Mouse (Mus musculus) kidney, embryonic 15.5 days (tissue): ENCODE measurements at regions not wholly inside any gene's neighbourhood (a gene's known extent, or its start where the extent isn't known, plus 50 kb on each side); places are given as distances from the start of the nearest gene placed in this dataset.
"Not testable (repeated sequence)": the region's sequence is repeated elsewhere in the genome, so short reads cannot be mapped to it uniquely, and the experiment has no call there.

Experiments used
- ATAC-seq: fragments of 200-750 bp; cut with Nextera tagmentation; replicated peaks from 2 replicates; pipeline ENCODE4 v1.8.0; 2017; ENCODE audit warnings: moderate TSS enrichment; ENCODE audit not compliant: low FRiP score
- H3K27ac ChIP-seq: fragments of 300-500 bp; sonication (generic); 2 replicates; pipeline ENCODE4 v1.5.1; 2015; ENCODE audit warnings: mild to moderate bottlenecking, inconsistent platforms
- H3K27me3 ChIP-seq: fragments of 300-500 bp; sonication (generic); 2 replicates; pipeline ENCODE4 v1.6.1; 2015; ENCODE audit warnings: inconsistent platforms
- H3K36me3 ChIP-seq: fragments of 300-500 bp; sonication (generic); 2 replicates; pipeline ENCODE4 v1.6.1; 2015; ENCODE audit warnings: inconsistent platforms
- H3K4me1 ChIP-seq: fragments of 300-500 bp; sonication (generic); 2 replicates; pipeline ENCODE4 v1.6.1; 2015; ENCODE audit warnings: inconsistent platforms
- H3K4me2 ChIP-seq: fragments of 300-500 bp; sonication (generic); 2 replicates; pipeline ENCODE4 v1.6.1; 2015; ENCODE audit warnings: moderate library complexity, mild to moderate bottlenecking, inconsistent platforms
- H3K4me3 ChIP-seq: fragments of 300-500 bp; sonication (generic); replicated peaks from 2 replicates; pipeline ENCODE4 v1.5.1; 2015; ENCODE audit warnings: mild to moderate bottlenecking, inconsistent platforms
- H3K9ac ChIP-seq: fragments of 300-500 bp; sonication (generic); 2 replicates; pipeline ENCODE4 v1.6.1; 2015; ENCODE audit warnings: mild to moderate bottlenecking, inconsistent platforms
- H3K9me3 ChIP-seq: fragments of 300-500 bp; sonication (generic); replicated peaks from 2 replicates; pipeline ENCODE4 v1.6.1; 2016; ENCODE audit warnings: inconsistent platforms
- WGBS: fragments of 180-500 bp; shearing (Covaris S2); methylation state at CpG from one replicate; pipeline ENCODE4 v1.1.7; 2015; ENCODE audit warnings: mixed read lengths; 5-methylcytosine and 5-hydroxymethylcytosine counted together

GRCm38 (mm10) chr6:140218789-140219188 is 177.5 kb upstream of the Plcz1 start:
- Histone ChIP-seq H3K4me3 (no peak overlapping the region), H3K27ac (no peak overlapping the region), H3K9me3 (no peaks in the 10 kb centered on the region), H3K4me2 (no peak overlapping the region), H3K4me1 (no peaks in the 10 kb centered on the region), H3K36me3 (no peaks in the 10 kb centered on the region), H3K27me3 (no peaks in the 10 kb centered on the region), H3K9ac (no peak overlapping the region)
- WGBS: 87% methylated on average over 10 of the region's 10 CpGs
- ATAC-seq: no peak

GRCm38 (mm10) chr6:140212403-140212802 is 171.1 kb upstream of the Plcz1 start:
- Histone ChIP-seq H3K27ac (no peak overlapping the region), H3K4me3 (no peak overlapping the region), H3K36me3 (no peaks in the 10 kb centered on the region), H3K9me3 (no peaks in the 10 kb centered on the region), H3K4me1 (no peaks in the 10 kb centered on the region), H3K27me3 (no peaks in the 10 kb centered on the region), H3K9ac (no peak overlapping the region), H3K4me2 (no peak overlapping the region)
- 70% methylated on average over 2 of the region's 2 CpGs for WGBS
- no peak for ATAC-seq

GRCm38 (mm10) chr6:140210141-140210540 is 168.9 kb upstream of the Plcz1 start:
- Histone ChIP-seq H3K36me3 (no peaks in the 10 kb centered on the region), H3K4me2 (no peak overlapping the region), H3K27ac (no peak overlapping the region), H3K27me3 (no peaks in the 10 kb centered on the region), H3K9me3 (no peaks in the 10 kb centered on the region), H3K9ac (no peak overlapping the region), H3K4me3 (no peak overlapping the region), H3K4me1 (no peaks in the 10 kb centered on the region)
- no peak for ATAC-seq
- 92% methylated on average over 6 of the region's 6 CpGs for WGBS

GRCm38 (mm10) chr6:140209083-140209482 is 167.8 kb upstream of the Plcz1 start:
- H3K9ac ChIP-seq: no peak overlapping the region
- ATAC-seq: no peak
- no peak overlapping the region for H3K27ac ChIP-seq
- no peak overlapping the region for H3K4me2 ChIP-seq
- WGBS: 76% methylated on average over 14 of the region's 14 CpGs
- no peaks in the 10 kb centered on the region for H3K36me3 ChIP-seq
- H3K9me3 ChIP-seq: no peaks in the 10 kb centered on the region
- H3K4me3 ChIP-seq: no peak overlapping the region
- no peaks in the 10 kb centered on the region for H3K4me1 ChIP-seq
- no peaks in the 10 kb centered on the region for H3K27me3 ChIP-seq

DNA sequence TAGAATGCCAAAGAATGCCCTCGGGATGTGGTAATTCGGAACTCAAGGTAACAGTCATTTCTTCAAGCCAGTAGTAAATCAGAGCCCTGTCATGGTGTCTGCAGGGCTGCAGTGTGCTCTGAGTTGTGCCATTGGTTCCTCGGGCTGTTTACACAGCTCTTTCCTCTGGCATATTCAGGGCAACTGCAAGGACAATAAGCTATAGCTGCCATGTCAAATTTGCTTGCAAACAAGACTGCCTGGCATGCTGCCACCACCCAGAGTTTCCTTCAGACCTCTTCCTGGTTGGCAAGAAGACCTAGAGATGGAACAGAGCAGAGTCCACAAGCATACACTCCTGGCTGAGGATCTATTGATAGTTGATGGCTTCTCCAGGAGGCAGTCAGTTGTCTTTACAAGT is 167.1 kb upstream of the Plcz1 start:
- Histone ChIP-seq H3K27ac (no peak overlapping the region), H3K9me3 (no peaks in the 10 kb centered on the region), H3K9ac (no peak overlapping the region), H3K4me2 (no peak overlapping the region), H3K4me1 (no peaks in the 10 kb centered on the region), H3K27me3 (no peaks in the 10 kb centered on the region), H3K36me3 (no peaks in the 10 kb centered on the region), H3K4me3 (no peak overlapping the region)
- no peak for ATAC-seq
- WGBS: 76% methylated on average over 3 of the region's 3 CpGs

GRCm38 (mm10) chr6:140206676-140207075 is 165.4 kb upstream of the Plcz1 start:
- H3K9me3 ChIP-seq, H3K4me3 ChIP-seq, H3K27ac ChIP-seq, H3K27me3 ChIP-seq, H3K36me3 ChIP-seq, H3K4me1 ChIP-seq, H3K4me2 ChIP-seq, ATAC-seq, H3K9ac ChIP-seq: not testable (repeated sequence)
- WGBS: 89% methylated on average over 11 of the region's 11 CpGs

DNA sequence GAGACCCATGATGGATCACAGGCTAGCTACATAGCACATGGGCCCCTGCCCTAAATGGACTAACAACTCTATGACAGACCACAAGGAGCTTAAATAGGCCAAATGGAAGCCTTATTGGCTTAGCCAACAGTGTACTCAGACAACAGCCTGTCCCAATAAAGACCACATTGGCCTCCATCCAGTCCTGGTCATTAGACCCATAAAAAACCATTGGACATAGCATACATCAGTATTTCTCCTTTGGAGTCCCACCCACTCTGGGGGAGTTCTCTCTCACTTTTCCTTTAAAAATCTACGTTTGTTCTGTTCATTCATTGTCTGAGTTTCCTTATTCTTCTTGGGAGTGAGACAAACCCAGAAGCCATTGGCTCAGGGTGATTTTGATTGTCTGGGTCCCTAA is 160.1 kb upstream of the Plcz1 start:
- no peak for ATAC-seq
- no peaks in the 10 kb centered on the region for H3K36me3 ChIP-seq
- H3K9ac ChIP-seq: no peak overlapping the region
- 66% methylated on average over 1 of the region's 1 CpGs for WGBS
- no peak overlapping the region for H3K27ac ChIP-seq
- no peak overlapping the region for H3K4me3 ChIP-seq
- no peak overlapping the region for H3K4me2 ChIP-seq
- H3K9me3 ChIP-seq: no peaks in the 10 kb centered on the region
- H3K4me1 ChIP-seq: no peaks in the 10 kb centered on the region
- no peaks in the 10 kb centered on the region for H3K27me3 ChIP-seq

GRCm38 (mm10) chr6:140200322-140200721 is 159.1 kb upstream of the Plcz1 start:
- 75% methylated on average over 5 of the region's 5 CpGs for WGBS
- Histone ChIP-seq H3K27ac (no peak overlapping the region), H3K36me3 (no peaks in the 10 kb centered on the region)

DNA sequence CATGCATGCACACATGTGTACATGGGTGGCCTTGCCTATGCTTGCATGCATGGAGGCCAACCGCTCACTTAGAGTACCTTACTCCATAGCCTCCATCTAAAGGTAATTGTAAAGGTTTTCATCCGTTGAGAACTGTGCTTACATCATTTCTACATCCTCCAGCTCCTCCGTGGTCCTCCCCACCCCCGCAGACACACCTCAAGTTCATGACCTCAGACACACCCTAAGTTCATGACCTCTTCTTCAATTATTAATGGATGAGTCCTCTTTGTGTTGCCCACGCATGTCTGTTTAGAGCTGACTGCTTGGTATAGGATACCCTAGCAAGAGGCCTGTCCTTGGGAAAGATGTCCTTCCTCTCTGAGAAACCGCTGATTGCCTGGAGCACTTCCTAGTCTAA is 156.8 kb upstream of the Plcz1 start:
- Histone ChIP-seq H3K4me1 (peaks cover 8% of the 10 kb centered on the region), H3K4me3 (no peak overlapping the region), H3K4me2 (no peak overlapping the region), H3K36me3 (no peaks in the 10 kb centered on the region), H3K9ac (no peak overlapping the region), H3K27ac (no peak overlapping the region), H3K9me3 (no peaks in the 10 kb centered on the region), H3K27me3 (no peaks in the 10 kb centered on the region)
- 81% methylated on average over 6 of the region's 6 CpGs for WGBS
- ATAC-seq: no peak

More at GRCm38 (mm10) chr6:140200322-140200721, 159.1 kb upstream of the Plcz1 start:
- no peak overlapping the region for H3K9ac ChIP-seq
- H3K27me3 ChIP-seq: no peaks in the 10 kb centered on the region
- ATAC-seq: no peak
- no peaks in the 10 kb centered on the region for H3K9me3 ChIP-seq
- no peak overlapping the region for H3K4me2 ChIP-seq
- no peaks in the 10 kb centered on the region for H3K4me1 ChIP-seq
- H3K4me3 ChIP-seq: no peak overlapping the region

GRCm38 (mm10) chr6:140197113-140197675 is 155.9 kb upstream of the Plcz1 start:
- peaks cover 13% of the 10 kb centered on the region for H3K4me1 ChIP-seq
- H3K36me3 ChIP-seq: no peaks in the 10 kb centered on the region
- no peak overlapping the region for H3K4me2 ChIP-seq
- H3K9me3 ChIP-seq: no peaks in the 10 kb centered on the region
- H3K27me3 ChIP-seq: no peaks in the 10 kb centered on the region
- no peak for ATAC-seq
- WGBS: 80% methylated on average over 8 of the region's 8 CpGs
- H3K9ac ChIP-seq: no peak overlapping the region
- H3K4me3 ChIP-seq: no peak overlapping the region
- H3K27ac ChIP-seq: no peak overlapping the region

GRCm38 (mm10) chr6:140194276-140194675 is 153.0 kb upstream of the Plcz1 start:
- Histone ChIP-seq H3K9me3 (no peaks in the 10 kb centered on the region), H3K36me3 (no peaks in the 10 kb centered on the region), H3K4me1 (peaks cover 13% of the 10 kb centered on the region), H3K27ac (no peak overlapping the region), H3K4me2 (no peak overlapping the region), H3K4me3 (no peak overlapping the region), H3K27me3 (no peaks in the 10 kb centered on the region), H3K9ac (no peak overlapping the region)
- no peak for ATAC-seq
- 91% methylated on average over 2 of the region's 2 CpGs for WGBS

- 25% methylated on average over 9 of the region's 9 CpGs for WGBS
- Histone ChIP-seq H3K36me3 (no peaks in the 10 kb centered on the region), H3K4me2 (peak overlapping the region; percentile 51), H3K27ac (peak overlapping the region; percentile 27; the same call in 1 of the 2 replicates), H3K4me3 (no peak overlapping the region), H3K4me1 (peaks cover 13% of the 10 kb centered on the region), H3K27me3 (no peaks in the 10 kb centered on the region), H3K9ac (no peak overlapping the region), H3K9me3 (no peaks in the 10 kb centered on the region)
- ATAC-seq: peak; percentile 80
These were observed 152.1 kb upstream of the Plcz1 start for GRCm38 (mm10) chr6:140193084-140193939.
